Mouse (Mus musculus) ovary, postnatal 36 days (tissue): ENCODE measurements around the gene Itga7.
A peak's percentile ranks its signal among the peaks of the same experiment; 100 is the strongest.

Source experiments
- DNase-seq: peaks from one replicate; pipeline ENCODE4 v3.0.0; 2022; ENCODE audit warnings: low spot score, mixed read lengths

Gene Itga7

DNA sequence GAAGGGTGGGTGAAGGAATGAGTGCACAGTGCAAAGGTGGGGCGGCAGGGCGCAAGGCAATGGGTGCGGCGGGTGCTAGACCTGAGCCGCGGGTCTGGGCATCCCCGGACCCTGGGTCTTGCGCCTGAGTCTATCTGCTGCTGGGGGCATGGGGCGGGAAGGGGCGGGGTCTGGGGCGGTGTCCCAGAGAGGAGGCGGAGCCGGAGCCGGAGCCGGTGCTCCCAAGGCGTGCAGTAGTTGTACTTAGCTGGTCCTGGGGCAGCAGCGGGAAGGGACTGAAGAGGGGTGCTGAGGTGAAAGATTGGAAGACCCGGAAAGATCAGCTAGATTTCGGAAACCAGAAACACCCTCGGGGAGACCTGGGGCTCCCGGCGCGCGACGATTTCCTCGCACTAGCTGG, at the start of gene Itga7:
Gene Itga7, plus strand, starts transcription at position 245 of the 400 bp plus-strand sequence.
- no peak for DNase-seq

DNA sequence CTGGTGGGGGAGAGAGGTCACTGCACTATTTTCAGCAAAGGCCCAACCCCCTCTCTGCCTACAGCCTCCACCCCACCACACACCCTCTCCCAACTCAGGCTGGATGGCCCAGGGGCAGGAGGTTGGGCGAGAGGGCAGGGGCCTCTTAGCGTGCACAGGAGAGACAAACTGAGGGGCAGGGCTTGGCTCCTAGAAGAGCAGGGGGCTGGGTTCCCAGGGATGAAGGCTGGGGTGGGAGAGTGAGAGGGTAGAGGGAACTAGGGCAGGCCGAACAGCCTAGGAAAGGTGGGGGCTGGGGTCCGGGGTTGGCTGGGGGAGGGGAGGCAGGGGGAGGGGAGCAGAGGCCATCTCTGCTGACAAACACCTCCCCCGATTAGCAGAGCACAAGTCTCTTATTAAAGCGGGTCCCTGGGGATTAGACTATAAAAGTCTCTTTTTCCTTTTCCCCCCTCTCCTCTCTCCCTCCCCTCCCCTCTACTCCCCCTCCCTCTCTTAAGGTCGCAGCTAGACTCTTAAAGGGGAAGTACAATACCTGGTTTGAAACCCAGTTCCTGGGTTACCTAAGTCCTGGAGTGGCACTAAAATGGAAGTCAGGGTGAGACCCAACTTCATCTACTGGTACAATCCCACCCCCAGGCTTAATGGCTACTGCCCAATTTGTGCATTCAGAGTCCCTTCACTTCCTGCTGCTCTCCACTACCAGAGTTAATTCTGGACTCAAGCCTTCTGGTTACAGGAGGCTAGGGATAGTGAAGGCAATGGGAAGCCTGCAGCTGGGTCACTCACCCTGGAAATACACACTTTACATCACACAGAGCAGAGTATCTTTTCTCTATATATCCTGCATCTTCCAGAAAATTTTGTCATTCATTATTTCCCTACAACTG, 44.4 kb upstream of the Itga7 start:
- no peak for DNase-seq

DNA sequence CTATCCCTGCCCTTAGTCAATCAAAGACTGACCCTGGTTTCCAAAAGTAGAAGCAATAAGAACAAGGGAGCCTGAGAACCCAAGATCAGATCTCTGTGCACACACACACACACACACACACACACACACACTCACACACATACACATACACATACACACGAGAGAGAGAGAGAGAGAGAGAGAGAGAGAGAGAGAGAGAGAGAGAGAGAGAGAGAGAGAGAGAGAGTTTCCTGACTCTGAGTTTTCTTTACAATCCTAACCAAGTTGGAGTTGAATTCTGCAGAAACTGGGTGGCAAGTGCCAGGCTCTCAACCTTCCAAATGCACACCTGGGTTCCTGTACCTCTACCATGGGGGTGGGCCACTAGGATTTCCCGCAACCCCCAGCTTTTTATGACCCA, 43.8 kb upstream of the Itga7 start:
- no peak for DNase-seq

DNA sequence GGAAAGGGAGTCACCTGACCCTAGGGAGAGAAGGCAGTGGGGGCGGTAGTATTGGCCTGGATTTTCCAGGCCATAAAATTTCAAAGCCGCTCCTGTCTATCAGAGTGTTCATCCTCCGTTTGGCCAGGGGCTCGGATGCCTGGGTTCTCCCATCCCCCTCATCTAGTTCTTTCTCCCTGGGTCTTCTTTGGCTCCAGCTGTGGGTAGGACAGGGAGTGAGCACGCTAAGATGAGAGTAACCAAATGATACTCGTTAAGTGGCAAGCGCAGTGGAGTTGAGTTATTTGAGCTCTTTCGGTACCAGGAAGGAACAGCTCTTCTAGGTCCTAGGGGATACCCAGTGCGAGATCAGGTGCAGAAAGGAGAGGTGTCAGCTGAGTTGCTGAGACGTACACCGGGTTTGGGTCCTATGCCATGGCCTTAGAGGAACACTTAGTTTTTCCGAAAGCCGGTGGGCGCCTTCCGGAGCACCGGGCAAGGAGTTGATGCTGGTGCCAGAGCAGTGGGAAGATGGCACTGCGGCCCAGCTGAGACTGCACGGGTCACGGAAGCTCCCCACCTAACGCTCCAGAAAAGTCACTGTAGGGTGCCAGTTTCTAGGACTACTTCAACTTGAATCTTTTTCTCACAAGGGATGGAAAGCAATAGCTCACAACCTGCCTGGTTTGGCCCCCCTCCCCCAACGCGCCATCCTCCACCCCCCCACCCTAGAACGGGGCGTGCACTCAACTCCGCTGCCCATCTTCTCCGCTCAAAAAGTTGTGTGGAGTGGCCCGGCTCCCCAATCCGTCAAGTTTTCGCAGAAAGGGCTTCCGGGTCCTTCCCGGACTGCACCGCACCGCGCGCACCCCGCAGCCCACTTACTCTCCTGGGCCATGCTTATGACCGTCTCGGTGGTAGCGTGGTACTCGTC, 43.0 kb upstream of the Itga7 start:
- DNase-seq, result no peak

DNA sequence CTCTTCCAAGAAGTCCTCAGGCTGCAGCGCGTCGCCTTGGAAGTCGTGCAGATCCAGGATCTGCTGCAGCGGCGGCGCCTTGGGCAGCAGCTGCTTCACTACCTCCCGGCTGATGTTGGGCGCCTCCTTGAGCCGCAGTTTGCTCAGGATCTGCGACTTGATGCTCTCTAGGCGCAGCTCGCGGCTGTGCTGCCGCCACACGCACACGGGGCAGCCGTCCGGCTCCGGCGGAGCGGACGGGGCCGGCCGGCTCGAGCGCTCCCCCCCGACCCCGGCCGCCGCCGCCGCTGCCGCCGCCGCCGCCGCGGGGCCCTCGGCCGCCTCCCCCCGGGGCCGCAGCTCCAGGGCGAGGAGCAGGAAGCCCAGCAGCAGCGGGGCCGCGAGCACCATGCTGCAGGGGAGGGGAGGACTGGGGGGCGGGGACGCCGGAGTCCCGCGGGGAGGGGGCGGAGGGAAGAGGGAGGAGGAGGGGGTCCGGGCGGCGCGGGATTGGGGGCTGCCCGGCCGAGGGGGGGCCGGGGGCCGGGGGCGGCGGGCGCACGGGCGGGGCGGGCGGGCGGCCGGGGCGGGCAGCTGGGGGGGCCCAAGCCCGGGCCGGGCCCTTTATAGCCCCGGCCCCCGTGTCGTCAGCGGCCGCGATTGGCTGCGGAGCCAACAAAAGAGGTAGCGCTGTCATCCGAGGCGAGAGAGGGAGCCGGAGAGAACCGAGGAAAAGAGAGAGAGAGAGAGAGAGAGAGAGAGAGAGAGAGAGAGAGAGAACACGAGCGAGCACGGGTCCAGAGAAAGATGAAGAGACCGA, 42.1 kb upstream of the Itga7 start, which contains the start of gene Gdf11:
Gene Gdf11, minus strand, starts transcription at position 423 of the 799 bp plus-strand sequence.
- DNase-seq, result peak; percentile 65

DNA sequence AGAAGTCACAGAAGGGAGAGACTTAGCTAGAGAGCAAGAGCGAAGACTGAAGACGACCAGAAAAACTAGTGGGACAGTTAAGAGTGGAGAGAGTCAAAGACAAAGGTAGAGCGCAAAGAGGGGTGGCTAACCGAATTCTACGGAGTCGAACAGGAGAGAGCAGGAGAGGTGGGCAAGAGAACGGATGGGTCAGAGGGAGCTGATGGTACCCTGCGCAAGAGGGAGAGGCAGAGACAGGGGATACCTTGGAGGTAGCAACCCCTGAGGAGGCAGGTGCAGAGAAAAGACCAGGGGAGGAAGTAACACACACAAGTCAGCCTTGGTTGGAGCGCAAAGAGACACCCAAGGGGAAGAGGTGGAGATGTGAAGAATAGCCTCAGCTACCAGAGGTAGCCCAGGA, 41.4 kb upstream of the Itga7 start:
- no peak for DNase-seq

DNA sequence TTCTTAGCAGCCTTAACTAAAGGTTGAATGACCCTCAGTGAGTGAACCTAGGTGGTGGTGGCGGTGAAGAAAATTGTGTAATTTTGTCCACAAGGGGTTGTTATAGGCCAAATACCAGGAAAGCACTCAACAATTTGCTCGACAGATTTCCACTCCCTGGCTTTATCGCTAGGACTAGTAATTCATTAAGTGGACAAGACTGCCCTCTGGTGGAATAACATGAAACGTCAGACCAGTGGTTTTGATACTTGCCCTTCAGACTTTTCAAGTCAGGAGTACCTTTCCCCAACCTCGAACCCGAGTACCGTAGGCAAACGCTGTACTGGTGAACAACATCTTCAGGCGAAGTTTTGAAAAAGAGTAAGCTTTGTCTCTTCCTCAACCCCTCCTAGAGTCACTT, 38.2 kb upstream of the Itga7 start:
- DNase-seq, result no peak

DNA sequence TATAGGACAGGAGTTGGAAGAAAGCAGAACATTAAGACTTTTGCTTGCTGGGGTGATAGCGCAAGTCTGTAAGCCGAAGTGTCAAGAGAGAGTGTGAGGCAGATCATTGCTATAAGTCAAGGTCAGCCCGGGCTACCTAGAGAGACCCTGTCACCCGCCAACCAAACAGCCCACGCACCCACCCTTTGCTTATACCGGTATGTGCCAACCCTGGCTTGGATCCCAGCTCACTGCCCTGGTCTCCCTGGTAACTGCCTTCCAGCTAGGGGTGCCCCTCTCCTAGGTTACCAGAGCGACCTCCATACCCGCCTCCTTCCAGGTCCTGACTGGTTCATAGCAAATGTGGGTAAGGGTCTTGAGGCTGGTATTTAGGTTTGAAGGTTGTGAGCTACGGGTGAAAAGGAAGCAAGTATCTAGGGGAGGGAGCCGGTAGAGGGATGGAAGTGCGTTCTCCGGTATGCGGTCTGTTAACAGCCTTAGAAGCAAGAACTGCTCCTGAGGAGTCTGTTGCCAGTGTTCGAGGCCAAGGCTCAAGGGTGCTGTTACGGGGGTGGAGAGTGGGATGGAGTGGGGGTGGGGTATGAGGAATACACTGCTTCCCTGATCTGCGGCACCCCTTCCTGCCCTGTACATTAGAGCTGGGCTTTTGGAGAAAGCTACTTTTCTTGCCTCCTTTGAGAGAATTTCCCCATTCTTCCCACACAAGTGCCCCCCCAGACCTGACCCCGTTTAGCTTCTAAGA, 37.5 kb upstream of the Itga7 start:
- DNase-seq, result peak; percentile 59

DNA sequence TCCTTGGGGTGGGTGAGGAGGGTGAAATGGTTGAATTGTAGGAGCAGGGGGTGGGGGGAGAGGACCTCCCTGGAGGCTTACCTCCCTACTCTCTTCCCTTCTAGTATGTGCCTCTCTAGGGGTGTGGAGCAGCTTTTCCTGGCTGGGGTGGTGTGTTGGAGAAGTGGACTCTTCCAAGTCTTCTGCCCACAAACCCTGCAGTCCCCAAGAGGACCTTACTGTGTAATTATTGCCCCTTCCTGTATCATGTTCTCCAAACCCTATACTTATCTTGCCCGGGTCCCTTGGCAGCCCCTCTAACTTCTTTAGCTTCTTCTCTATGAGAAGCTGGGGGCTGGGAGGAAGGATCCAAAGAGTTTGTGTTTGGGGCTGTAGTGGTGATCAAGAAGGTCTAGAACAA, 36.8 kb upstream of the Itga7 start:
- no peak for DNase-seq

DNA sequence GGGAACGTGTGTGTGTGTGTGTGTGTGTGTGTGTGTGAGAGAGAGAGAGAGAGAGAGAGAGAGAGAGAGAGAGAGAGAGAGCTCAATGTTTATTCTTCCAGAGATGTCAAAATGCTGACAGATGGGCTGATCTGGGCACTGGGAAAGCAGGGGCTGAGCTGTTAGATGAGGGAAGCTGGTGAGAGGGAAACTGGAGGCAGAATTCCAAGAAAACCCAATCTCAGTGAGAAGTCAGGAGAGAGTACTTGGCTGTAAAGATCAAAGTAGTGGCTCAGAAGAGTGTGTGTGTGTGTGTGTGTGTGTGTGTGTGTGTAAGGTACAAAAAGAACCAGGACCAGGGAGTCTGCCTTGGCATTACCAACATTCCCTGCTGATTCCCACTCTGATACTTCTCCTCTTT, 36.1 kb upstream of the Itga7 start:
- no peak for DNase-seq

DNA sequence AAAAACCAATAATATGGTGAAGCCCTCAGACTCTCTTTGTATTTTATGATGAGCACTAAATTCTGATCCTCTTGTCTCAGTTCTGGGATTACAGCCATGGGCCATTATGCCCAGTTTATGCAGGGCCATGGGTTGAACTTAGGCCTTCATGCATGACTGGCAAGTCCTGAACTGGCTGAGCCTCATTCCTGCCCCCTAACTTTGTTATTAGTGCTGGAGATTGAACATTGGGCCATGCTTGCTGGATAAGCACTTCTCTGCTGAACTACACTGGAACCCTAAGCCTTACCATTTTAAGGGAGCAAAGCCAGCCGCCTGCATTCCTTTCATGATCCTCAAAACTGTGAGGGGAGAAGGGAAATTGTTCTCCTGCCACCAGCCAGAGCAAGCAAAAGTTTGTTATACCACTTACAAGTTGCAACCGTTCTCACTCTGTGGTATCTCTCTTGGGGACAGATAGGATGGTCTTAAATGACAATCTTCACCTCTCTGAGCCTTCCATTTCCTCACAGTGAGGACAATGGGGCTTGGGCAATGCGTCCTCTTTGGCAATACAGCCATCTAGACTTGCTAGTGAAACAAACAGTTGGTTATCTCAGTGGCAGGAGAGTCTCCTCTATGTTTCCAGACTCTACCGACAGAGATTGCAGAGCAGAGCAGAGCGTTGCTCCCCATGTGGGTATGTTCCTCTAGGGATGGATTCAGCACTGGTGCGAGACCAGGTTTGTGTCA, 33.7 kb upstream of the Itga7 start:
- DNase-seq, result no peak

DNA sequence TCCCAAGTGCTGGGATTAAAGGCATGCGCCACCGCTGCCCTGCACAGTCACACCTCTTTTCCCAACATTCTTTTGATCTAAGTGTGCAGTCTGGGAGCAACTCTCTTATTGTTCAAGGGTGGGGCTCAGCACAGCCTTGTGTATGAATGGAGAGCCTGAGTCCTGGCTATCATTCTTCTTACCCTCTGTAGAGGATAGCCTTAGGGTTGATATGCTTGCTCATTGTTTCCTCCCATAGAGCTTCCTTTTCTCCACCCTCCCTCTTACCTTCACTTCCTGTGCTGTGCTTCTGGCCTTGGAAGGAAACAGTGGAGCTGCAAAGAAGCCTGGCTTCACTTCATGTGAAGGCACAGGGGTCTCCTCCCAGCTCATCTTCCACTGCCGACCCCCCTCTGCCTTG, 32.9 kb upstream of the Itga7 start, which contains the start of gene Cd63:
Gene Cd63, plus strand, starts transcription at position 292 of the 400 bp plus-strand sequence.
- no peak for DNase-seq

DNA sequence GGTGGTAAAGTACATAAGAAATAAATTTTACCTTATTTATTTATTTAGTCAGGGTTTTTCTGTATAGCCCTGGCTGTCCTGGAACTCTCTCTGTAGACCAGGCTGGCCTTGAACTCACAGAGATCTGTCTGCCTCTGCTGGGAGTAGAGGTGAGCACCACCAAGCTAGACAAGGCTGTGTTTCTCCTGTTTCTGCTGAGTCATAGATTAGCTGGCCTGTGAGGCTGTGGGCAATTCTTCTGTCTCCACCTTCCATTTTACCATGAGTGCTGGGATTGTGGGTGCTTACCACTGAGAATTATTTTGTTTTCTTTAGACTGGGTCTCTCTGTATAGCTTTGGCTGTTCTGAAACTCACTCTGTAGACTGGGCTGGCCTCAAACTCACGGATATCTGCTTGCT, 32.2 kb upstream of the Itga7 start:
- no peak for DNase-seq

DNA sequence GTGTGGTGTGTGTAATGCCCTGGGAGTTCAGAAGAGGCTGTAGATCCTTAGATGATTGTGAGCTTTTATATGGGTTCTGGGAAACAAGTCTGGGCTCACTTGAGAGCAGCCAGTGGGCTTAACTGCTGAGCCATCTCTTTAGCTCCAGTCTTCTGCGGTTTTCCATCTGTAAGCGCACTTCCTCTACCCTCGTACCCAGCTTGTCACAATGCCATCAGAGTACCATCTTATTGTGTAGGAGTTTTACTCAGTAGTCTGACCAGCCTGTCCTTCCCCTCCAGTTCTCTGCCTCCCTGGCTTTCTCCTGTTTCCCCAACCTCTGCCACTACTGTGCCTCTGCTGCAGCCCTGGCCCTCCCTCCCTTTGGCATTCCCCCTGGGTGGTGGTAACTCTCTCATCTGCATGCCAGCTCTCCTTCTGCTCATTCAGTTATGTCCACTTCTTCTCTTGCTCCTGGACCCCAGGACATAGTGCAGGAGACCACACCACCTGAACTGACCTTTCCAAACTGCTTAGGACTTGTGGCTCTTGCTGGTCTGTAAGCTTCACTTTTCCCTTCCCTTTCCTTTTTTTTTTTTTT, 31.1 kb upstream of the Itga7 start:
- no peak for DNase-seq

DNA sequence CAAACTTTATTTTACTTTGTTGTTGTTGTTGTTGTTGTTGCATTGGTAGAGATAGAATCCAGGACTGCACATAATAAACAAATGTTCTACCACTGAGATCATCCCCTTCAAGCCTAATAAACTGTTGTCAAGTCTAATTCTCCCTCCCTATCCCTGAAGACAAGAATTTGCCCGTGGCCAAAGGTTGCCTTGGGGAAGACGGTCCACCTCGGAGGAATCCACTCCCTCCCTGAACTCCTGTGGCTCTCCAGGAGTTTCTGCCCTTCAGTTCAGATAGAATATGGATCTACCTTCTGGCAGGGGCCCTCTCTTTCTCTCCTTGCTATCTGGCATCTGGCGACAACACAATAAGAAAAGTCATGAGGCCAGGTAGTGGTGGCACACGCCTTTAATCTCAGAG, 28.8 kb upstream of the Itga7 start:
- no peak for DNase-seq

DNA sequence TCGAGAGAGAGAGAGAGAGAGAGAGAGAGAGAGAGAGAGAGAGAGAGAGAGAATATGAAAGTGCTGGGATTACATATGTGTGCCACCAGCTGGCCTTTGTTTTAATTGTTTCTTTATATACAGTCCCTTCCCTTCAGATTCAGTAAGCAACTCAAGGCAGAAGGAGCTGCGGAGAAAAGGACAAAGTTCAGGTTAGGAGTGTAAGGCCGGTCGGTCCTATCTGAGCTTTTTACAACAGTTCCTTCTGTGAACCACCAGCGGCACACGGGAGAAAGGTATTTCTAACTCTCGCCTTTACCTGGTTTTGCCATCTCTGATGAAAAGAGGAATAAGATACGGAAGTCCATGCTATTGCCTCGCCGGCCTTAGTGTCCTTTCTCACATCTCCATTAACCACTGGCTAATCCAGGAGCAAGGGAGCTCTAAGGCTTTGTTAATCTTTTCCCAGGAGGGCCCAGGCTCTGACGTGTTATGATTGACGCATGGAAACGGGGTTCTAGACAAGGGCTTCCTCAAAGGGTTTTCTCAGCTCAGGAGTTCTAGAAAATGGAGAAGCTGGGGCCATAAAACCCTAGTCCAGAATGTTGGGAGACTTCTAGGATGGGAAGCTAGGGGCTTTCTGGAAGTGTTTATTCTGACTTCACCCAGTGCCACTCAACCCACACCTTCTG, 24.7 kb upstream of the Itga7 start:
- DNase-seq, result no peak

DNA sequence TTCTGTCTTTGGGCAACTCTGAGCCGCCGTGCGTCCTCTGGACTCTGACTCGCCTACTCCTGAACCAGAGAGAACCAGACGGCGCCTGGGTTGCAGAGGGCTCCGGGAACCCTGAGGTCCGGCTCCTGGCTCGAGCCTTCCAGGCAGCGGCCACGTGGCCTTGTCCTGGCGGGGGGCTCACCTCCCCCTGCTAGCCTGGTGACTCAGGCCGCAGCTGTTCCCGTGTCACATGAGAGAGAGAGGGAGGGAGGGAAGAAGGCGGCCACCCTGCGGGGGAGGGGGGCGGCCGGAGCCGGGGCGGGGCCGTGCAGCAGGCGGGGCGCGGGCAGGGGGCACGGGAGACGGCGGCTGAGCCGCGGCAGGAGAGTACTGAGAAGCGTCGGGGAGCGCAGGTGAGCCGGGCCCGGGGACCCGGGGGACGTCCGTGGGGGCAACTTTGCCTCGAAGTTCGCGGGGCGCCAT, 24.0 kb upstream of the Itga7 start:
- DNase-seq, result peak; percentile 88

DNA sequence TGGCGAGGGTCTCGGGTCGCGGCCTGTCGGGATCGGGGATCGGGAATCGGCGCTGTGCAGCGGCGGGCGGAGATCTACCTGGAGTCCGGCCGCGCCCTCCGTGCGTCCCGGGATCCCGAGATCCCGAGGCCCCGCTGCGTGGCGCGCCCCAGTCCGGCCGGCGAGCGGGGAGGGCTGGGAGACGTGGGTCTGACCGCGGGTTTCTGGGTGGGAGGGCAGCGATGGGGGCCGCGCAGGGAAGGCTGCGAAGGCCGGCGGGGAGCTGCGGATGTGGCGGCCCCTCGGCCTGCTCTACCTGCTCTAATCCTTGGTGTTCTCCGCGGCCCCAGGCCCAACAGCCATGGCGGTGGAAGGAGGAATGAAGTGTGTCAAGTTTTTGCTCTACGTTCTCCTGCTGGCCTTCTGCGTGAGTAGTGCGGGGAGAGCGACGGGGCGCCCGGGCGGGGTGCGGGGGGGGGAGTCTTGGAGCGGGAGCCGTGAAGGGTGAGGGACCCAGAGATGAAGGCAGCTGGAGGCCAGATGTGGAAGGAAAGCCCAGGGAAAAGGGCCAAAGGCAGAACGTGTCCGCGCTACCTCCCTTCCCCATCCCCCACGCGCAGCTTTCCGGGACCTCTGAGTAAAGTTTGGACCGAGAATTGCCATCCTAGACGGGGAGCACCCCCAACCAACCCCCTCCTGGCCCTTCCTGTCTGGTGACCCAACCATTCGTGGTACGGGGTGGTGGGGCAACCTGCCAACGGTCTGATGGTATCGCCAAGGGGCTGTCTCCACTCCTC, 23.4 kb upstream of the Itga7 start:
- DNase-seq, result peak; percentile 63

DNA sequence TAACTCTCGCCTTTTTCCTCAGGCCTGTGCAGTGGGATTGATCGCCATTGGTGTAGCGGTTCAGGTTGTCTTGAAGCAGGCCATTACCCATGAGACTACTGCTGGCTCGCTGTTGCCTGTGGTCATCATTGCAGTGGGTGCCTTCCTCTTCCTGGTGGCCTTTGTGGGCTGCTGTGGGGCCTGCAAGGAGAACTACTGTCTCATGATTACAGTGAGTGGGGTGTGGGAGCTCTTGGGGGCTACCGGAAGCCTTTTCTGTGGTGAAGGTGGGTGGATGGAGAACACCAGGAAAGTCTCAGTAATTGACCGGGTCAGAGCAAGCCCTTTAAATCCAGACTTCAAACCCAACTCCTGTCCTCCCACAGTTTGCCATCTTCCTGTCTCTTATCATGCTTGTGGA, 22.2 kb upstream of the Itga7 start:
- no peak for DNase-seq
